Mouse (Mus musculus) C2C12 (cell line): ENCODE measurements around the gene Frmd4b. TPM values are rescaled to one million over a fixed set of nuclear protein-coding genes. Genes with fewer than 3 reads are reported as not detected.

ENCODE experiments used
- H3K27me3 ChIP-seq: one replicate; pipeline ENCODE4 v1.6.1; 2011; ENCODE audit not compliant: control insufficient read depth, insufficient read depth, insufficient read length
- H3K36me3 ChIP-seq: one replicate; pipeline ENCODE4 v1.6.1; 2011; ENCODE audit not compliant: control insufficient read depth, insufficient read depth
- H3K4me3 ChIP-seq: one replicate; pipeline ENCODE4 v1.5.1; 2011; ENCODE audit warnings: mild to moderate bottlenecking, control low read depth; ENCODE audit not compliant: poor library complexity, insufficient read depth, severe bottlenecking
- H3K79me2 ChIP-seq: one replicate; pipeline ENCODE4 v1.6.1; 2011; ENCODE audit not compliant: control insufficient read depth, insufficient read depth
- H3K79me3 ChIP-seq: one replicate; pipeline ENCODE4 v1.6.1; 2011; ENCODE audit warnings: low read depth, control low read depth
- H3ac ChIP-seq: one replicate; pipeline ENCODE3; 2011; ENCODE audit warnings: low read depth; ENCODE audit not compliant: control insufficient read depth, insufficient read length
- CEBPB ChIP-seq: IDR thresholded peaks from one replicate; pipeline ENCODE4 v1.6.1; 2011; ENCODE audit warnings: low read depth, mild to moderate bottlenecking, control low read depth, moderate library complexity
- CTCF ChIP-seq: IDR thresholded peaks from one replicate; pipeline ENCODE4 v1.5.1; 2011; ENCODE audit not compliant: control insufficient read depth, insufficient read depth, insufficient read length
- FOSL1 ChIP-seq: IDR thresholded peaks from one replicate; pipeline ENCODE4 v1.8.0; 2011; ENCODE audit warnings: mild to moderate bottlenecking, low read length; ENCODE audit not compliant: poor library complexity, insufficient read depth, severe bottlenecking
- MAX ChIP-seq: IDR thresholded peaks from one replicate; pipeline ENCODE4 v1.6.1; 2011; ENCODE audit warnings: mild to moderate bottlenecking, control low read depth
- MYOD1 ChIP-seq: IDR thresholded peaks from one replicate; pipeline ENCODE4 v1.6.1; 2011; ENCODE audit warnings: low read depth; ENCODE audit not compliant: control insufficient read depth, insufficient read length
- MYOG ChIP-seq: IDR thresholded peaks from one replicate; pipeline ENCODE4 v1.6.1; 2011; ENCODE audit not compliant: control insufficient read depth, insufficient read length; ENCODE audit errors: extremely low read depth
- USF1 ChIP-seq: IDR thresholded peaks from one replicate; pipeline ENCODE4 v1.6.1; 2011; ENCODE audit warnings: low read depth, mild to moderate bottlenecking, control low read depth, moderate library complexity
- polyA plus RNA-seq: library from polyadenylated mRNA; unstranded; fragments of >200 nt; fragmentation: generic; extraction: Trizol; gene quantifications from one replicate; pipeline ENCODE4 v1.2.1, GENCODE M21; 2012; ENCODE audit warnings: missing spikeins

Frmd4b gene
- polyA plus RNA-seq, 1 experiment, result not detected

- no peaks in the 10 kb centered on the region for H3K79me3 ChIP-seq
- H3K36me3 ChIP-seq, result no peaks in the 10 kb centered on the region
- H3ac ChIP-seq, result no peak overlapping the region
- H3K79me2 ChIP-seq, result no peaks in the 10 kb centered on the region
- no peaks in the 10 kb centered on the region for H3K27me3 ChIP-seq
- no peak for TF ChIP-seq MYOD1
- no peak for TF ChIP-seq CTCF
- TF ChIP-seq MAX, result no peak
- no peak for TF ChIP-seq USF1
- no peak for TF ChIP-seq FOSL1
- no peak for TF ChIP-seq MYOG
- TF ChIP-seq CEBPB, result no peak
- H3K4me3 ChIP-seq, result no peak overlapping the region
These were observed 270.8 kb downstream of the Frmd4b start for GRCm38 (mm10) chr6:97346527-97346926.

GRCm38 (mm10) chr6:97345921-97346320 is 271.4 kb downstream of the Frmd4b start:
- TF ChIP-seq CTCF (no peak), MAX (no peak), MYOG (no peak), USF1 (no peak), FOSL1 (no peak), CEBPB (no peak), MYOD1 (no peak)
- H3K79me3 ChIP-seq, result no peaks in the 10 kb centered on the region

DNA sequence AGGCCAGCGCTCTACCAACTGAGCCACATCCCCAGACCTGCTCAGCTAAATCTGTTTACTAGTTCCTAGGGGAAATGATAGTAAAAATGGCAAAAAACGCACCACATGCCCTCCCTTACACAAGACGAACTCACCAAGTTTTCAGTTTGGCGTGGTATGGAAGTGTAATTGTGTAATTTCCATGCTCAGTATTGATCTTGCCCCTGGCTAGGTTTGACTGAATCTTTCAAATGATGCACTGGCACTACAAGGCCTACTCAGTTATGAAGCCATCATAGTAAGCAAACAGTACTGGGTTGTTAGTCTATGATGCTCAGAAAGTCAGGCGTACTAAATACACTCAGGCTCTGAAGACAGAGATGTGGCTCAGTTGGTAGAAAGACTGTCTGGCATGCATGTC is 275.2 kb downstream of the Frmd4b start:
- Histone ChIP-seq H3K27me3 (no peaks in the 10 kb centered on the region), H3K4me3 (no peak overlapping the region), H3ac (no peak overlapping the region), H3K79me3 (no peaks in the 10 kb centered on the region), H3K36me3 (no peaks in the 10 kb centered on the region), H3K79me2 (no peaks in the 10 kb centered on the region)
- TF ChIP-seq MYOD1 (no peak), MYOG (no peak), MAX (no peak), FOSL1 (no peak), CEBPB (no peak), USF1 (no peak), CTCF (no peak)

More at GRCm38 (mm10) chr6:97345921-97346320, 271.4 kb downstream of the Frmd4b start:
- Histone ChIP-seq H3K27me3 (no peaks in the 10 kb centered on the region), H3K79me2 (no peaks in the 10 kb centered on the region), H3K4me3 (no peak overlapping the region), H3K36me3 (no peaks in the 10 kb centered on the region), H3ac (no peak overlapping the region)

DNA sequence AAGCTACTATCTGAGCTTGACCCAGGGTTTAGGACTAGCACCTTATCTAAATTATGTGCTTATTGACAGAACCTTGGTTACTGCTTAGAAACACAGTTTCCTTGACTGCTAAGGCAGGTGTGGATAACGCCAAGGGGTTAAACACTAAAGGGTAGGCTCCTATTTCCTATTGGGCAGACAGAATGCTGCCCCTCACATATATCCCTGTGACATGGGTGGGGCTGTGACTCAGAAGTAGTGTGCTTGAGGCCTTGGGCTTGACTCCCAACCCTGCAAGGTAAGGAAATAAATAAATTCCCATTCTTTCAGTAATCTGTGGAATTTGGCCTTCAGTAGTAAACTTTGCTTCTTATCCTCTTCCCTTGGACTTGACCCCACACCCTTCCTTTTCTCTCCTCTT is 275.7 kb downstream of the Frmd4b start:
- no peaks in the 10 kb centered on the region for H3K79me2 ChIP-seq
- no peaks in the 10 kb centered on the region for H3K36me3 ChIP-seq
- H3K27me3 ChIP-seq, result no peaks in the 10 kb centered on the region
- no peak overlapping the region for H3ac ChIP-seq
- TF ChIP-seq MYOG, result no peak
- no peak for TF ChIP-seq MYOD1
- TF ChIP-seq FOSL1, result no peak
- TF ChIP-seq CTCF, result no peak
- TF ChIP-seq MAX, result no peak
- no peak for TF ChIP-seq USF1
- no peak for TF ChIP-seq CEBPB
- H3K79me3 ChIP-seq, result no peaks in the 10 kb centered on the region
- no peak overlapping the region for H3K4me3 ChIP-seq

- Histone ChIP-seq H3ac (no peak overlapping the region), H3K79me2 (no peaks in the 10 kb centered on the region), H3K4me3 (no peak overlapping the region), H3K79me3 (no peaks in the 10 kb centered on the region), H3K27me3 (no peaks in the 10 kb centered on the region), H3K36me3 (no peaks in the 10 kb centered on the region)
- TF ChIP-seq CEBPB (no peak), MYOD1 (no peak), FOSL1 (no peak), MAX (no peak), MYOG (no peak), CTCF (no peak), USF1 (no peak)
These were observed 276.2 kb downstream of the Frmd4b start for GRCm38 (mm10) chr6:97341148-97341547.
